Mouse (Mus musculus) urinary bladder, postnatal 36 days (tissue): ENCODE measurements around the gene Slc2a3.
"Not testable (repeated sequence)": the region's sequence is repeated elsewhere in the genome, so short reads cannot be mapped to it uniquely, and the experiment has no call there.

Experiments
- DNase-seq, 2 experiments: peaks; one replicate each; pipeline ENCODE4 v3.0.0; 2022; ENCODE audit warnings: low spot score in 2 of 2, mixed read lengths in 1 of 2

The Slc2a3 gene

DNA sequence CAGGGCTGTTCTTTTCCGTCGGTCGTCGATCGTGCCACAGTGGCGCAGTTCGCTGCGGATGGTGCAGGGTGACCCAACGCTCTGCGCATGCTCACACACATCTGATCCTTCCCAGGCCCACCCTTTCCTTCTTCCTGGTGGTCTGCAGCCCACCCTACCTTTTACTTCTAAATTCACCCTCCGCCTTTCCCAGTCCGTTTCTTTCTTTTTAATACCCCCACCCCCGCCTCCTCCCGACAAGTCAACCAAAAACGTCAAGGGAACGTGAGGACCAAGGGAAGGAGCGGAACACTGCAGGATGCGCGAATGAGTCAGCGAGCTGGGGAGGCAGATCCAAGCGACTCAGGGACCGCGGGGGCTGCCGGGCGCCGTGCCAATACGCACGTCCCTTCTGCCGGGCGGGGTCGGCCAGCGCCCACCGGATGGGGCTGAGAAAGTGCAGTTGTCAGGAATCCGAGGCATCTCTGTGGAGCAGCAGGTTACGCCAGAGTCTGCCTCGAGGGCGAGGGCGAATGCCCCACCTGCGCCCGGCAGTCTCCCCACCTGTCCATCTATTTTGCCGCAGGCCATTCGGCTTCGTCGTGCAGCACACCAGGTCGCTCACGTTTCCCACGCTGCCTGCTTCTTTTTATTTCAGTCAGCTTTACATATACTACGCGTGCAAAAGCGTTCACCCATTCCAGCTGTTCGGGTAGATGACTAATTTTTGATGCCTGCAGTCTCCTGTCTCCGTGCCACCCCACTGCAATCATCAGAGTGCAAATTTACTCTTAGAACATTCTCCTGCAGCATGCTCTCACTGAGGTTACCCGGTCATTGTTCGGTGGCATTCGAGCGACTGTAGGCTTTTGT is 36.8 kb downstream of the Slc2a3 start:
- no peak for DNase-seq

DNA sequence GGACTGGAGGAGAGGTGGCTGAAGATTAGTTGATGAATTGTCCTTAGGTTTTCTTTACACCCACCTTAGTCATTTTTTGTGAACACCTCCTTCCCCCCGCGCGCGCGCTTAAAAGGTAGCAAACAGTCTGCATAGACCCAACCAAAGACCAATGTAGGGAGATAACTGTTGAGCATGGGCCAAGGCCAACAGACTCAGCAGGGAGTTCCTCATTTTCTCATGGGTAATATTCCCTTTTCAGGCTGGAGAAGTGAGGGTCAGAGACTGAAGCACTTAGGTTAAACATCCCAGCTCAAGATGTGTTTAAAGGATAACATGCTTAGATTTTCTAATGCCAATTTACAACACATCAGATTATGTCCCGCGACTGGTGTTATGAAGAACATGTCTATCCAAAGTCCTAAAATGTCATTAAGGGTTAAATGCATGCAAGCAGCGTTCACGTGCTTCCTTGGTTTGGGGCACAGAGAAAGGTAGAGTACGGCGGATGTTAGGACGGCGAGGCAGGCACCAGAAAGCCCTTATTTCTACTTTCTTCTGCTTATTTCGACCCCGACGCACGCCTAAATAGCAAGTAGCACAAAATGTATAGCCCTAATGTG is 37.5 kb downstream of the Slc2a3 start:
- no peak for DNase-seq

DNA sequence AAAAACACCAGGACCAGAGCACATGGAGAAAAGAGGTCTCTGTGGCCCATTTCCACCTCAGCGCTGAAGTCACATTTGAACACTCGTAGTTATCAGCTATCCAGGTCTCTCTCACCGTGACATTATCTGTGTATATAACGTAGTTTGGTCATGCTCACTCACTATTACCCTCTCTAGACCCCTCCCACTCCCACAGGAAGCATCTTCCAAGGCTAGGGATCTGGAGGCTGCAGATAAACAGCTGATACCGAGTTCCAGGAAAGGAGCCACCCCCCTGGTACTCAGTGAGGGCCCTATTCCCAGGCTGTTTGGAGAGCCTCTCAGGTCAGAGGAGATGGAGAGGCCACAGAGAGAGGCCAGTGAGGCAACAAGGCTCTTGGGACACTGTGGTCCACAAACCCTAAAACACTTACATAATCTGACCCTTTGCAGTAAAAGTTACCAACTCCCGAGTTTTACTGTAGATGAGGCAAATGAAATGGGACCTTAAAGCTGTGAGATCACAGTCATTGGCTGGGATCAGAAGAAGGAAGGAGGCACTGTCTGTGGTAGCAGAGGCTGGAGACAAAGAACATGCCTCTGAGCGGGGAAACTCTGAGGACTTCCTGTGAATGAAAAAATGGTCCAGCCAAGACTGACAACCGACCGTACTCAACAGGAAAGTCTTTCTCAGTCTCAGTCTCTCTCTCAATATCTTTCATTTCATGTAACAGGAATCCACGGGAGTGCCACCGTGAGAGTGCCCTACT is 38.3 kb downstream of the Slc2a3 start:
- DNase-seq = no peak

DNA sequence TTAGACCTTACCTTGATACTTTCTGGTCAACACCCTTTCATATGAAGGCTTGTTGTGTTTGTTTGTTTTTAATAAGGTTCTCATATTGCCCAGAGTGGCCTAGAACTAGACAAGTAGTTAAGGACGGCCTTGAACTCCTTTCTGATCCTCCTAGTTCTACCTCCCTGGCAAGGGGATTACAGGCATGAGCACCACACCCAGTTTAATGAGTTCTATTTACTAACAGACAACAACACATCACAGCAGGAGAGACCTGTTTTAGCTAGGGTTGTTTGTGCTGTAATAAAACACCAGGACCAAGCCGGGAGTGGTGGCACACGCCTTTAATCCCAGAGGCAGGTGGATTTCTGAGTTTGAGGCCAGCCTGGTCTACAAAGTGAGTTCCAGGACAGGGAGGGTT is 39.0 kb downstream of the Slc2a3 start:
- no peak for DNase-seq

DNA sequence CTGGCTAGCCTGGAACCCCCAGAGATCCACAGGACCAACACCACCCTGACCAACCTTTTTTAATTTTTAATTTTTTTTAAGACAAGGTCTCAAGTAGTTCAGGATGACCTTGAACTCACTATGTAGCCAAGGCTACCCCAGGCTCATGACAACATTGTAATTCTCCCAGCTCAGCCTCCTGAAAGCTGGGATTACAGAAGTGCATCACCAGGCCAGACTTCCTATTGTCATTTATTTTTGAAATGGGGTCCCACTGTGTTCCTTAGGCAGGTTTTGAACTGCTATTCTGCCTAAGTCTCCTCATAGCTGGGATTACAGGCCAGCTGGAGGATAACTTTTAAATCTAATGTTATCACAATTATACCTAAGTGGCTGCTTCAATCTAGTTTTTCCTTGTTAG is 39.5 kb downstream of the Slc2a3 start:
- no peak for DNase-seq

DNA sequence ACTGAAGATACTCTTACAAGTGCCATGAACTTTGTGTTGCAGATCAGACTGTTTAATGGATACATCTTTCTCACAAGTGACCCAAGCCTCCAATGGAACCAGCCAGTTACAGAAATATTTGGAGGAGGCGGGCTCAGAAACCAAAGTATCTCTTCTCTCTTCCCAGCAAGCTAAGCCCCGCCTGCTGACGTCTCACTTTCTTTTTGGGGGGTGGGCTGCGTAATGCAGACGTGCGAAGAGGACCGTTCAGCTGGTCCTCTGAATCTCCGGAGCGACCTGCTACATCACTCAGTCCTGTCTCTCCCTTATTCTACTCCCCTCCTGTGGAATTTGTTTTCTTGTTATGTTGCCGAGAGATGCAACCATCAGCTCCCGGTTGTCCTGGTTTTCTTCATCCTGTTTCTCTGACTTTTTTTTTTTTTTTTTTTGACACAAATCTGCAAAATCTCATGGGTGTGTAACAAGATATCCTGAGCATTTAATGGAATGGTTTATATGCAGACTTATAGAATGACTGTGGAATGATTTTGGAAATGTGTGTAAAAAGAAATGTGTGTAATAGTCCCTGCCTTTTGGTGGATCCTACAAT is 40.3 kb downstream of the Slc2a3 start:
- DNase-seq = no peak

DNA sequence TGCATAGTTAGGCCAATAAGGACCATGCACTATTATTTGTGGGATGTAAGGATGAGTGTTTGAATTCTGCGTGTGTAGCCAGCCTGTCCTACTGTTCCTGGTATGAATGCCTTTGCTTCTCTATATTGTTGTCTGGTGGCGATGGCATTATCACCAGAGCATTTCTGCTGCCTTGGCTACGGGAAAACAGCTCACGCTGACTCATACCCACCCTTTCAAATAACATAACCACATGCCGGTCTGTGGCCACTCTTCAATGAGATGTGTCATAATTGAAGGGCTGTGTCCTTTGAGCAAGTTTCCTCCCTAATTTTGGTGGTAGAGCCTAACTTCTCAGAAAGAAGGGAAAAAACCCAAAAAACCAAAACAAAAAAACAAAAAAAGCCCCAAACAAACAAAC is 42.7 kb downstream of the Slc2a3 start:
- DNase-seq = no peak

DNA sequence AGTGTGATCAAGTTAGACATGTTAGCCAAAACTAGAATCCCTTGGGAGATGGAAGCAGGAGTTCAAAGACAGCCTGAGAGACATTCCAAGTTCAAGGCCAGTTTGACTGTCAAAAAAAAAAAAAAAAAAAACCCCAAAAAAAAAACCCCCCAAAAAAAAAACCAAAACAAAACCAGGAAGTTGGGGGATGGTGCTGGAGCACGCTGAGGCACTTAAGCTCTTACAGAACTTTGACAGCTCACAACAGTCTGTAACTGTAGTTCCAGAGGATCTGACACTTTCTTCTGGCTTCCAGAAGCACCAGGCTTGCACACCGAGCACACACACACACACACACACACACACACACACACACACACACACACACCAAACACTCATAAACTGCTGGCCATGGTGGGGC is 45.5 kb downstream of the Slc2a3 start:
- DNase-seq = no peak

DNA sequence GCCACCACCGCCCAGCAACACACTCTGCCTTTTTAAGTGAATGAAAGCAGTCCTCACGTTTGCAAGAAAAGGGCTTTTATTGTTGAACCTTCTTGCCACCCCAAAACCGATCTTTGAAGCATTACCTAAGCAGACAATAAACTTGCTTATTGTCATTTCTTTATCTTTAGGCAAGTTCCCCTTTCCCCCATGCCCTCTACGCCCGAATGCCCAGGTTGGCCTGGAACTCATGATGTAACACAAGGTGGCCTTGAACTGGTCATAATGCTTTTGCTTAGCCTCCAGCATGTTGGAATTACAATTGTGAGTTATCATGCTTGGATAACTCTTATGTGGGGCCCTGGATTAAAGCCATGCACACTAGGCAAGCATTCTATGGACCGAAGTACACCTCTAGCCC is 50.9 kb downstream of the Slc2a3 start:
- DNase-seq = no peak

DNA sequence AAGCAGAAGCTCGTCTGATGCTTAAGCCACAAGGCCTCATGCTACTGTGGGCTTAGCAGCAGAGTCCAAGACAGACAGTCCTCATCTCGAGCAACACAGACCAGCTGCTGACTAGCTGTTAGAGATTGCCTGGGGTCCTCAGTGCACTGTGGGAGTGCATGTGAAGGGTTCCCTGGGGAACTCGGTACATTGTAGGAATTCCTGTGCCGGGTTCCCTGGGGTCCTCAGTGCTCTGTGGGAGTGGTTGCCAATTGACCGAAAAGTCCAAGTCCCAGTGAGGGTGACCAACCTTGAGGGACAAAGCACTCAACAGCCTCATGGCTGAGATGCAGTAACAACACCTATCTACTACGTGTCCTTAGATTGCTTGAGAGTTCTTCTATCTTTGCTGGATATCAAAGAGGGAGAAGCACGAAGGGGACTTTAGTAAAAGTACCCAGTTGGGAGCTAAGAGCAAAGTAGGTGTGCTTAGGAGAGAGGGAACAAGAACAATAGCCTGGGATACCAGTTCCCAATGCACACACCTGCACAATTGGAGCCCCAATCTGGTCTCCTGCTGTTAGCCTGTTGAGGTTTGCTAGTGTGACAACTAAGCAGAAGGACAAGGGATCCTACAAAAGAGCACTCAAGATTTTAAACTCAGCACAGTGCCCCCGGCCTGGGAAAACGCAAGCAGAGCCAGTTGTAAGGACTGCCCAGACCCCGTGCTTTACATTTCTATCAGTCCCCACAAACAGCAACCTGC is 56.8 kb downstream of the Slc2a3 start:
- DNase-seq = no peak

DNA sequence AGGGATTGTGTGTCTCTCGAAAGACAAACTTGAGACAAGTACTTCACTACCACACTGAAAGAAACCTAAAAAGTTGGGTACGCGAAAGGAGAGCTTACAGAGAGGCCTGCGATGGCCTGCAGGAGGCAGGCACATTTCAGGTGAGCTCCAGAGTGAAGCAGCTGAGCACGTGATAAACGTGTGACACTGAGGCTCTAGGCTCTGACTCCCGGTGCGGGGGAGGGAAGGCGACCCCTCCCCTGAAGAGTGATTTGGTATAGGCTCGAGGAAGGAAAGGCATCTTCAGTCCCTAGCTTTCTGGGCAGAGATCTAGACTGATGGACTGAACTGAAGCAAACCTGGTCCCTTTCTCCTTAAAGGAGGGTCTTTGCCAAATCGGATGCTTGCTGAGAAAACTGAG is 58.1 kb downstream of the Slc2a3 start:
- no peak for DNase-seq

DNA sequence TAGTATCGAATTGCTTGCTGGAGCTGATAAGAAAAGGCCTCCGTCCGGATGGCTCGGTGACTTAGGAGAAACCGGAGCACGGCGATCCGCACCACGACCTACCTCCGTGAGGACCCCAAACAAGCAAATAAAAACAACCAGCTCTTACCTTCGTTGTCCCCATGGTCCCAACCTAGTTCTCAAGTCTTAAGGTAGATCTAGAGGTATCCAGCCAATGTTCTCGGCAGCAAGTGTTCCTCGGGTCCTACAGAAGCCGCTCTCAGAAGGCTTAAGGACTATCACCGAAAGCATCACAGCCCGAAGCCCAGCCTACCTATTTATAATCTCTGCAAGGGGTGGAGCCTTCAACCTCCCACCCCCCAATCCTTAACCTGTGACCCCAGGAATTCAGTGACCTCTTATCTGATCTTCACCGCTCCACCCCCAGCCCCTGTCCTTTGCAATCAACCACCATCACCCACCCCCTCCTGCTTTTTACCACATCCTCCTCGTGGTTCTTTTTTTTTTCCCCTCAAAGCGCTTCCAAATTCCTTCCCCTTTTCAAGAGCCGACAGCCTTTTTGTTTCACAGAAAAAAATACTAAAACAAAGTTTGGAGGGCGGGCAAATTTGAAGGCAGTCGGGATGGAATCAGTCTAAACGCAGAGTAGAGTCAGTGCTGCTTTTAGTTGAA is 59.1 kb downstream of the Slc2a3 start:
- no peak for DNase-seq

DNA sequence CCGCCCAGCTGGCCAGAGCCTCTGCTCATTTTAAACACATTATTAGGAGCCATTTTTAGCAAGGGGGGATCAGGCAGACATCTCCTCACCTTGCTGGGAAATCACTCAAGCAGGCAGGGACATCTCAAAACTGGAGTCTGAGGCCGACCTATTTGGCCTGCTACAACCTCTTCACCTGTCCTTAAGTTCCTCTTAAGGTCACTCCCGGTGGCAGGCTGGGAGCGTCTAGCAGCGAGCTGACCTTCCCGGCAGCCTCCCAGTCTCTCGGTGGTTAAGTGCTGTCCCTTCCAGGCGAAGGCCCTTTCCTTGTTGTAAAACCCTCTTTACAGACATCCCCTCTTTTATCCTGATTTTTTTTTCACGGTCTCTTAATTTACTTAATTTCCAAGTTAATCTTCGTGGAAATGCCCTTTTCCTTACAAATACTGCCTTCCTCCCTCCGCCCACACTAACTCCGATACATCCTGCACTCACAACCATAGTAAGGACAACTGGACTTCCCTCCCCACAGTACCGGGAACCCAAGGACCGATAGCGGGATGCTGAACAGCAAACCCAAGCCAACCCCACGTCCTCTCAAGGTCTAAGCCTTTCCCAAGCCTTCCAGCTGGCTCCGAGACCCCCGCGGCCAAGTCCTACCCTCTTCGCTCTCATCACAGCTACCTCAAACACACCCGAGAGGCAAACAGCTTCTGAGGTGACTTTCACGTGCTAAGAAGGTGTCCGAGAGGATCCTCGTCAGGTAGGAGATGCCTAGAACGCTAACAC is 59.8 kb downstream of the Slc2a3 start:
- no peak for DNase-seq

DNA sequence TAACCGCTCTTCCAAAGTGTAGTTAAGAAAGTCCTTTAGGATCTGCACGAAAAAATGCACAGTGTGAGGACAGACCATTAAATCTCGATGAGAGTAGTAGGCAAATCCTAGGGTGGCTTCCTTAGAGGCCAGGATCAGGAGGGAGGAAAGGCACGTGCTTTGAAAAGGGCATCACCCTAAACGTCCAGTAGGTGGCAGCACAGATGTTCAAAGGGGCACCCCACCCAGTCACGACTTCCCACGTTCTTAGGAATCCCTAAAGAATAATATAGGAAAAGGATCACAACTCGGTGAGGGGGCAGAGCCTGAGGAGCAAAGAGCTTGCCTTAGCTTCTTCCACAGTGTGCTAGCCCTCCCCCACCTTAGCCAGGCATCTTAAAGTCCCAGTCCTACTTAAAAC is 61.5 kb downstream of the Slc2a3 start:
- peak; percentile 46 to 57 for DNase-seq

DNA sequence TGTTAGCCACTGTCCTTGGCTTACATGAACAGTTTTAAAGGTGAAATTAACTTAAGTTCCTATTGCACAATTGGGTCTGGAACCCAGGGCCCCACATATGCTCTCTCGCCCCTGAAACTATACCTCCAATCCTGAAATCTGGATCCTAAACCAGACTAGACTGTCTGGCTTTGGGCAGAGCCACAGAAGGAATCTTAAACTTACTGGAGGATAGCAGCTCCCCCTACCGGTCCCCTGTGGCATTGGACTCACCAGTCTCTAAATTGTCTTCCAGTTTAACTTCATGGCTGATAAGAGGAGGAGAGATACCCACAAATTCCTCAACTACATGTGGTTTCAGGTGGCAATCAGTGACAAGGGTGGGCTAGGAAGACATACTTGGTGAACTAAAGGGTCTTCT is 81.5 kb downstream of the Slc2a3 start:
- DNase-seq = peak in 1 of 2 experiments; percentile 59

DNA sequence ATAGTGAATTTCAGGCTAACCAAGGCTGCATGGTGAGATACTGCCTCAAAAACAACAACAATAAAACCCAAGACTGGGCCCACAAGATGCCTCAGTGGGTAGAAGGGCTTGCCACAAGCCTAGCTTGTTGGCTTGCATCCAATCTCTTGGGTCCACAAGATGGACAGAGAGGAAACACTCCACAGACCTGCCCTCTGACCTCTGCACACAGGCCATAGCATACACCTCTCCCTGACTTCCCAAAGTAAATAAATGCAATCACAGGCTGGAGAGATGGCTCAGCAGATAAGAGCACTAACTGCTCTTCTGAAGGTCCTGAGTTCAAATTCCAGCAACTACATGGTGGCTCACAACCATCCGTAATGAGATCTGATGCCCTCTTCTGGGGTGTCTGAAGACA is 83.2 kb downstream of the Slc2a3 start:
- not testable (repeated sequence) for DNase-seq

DNA sequence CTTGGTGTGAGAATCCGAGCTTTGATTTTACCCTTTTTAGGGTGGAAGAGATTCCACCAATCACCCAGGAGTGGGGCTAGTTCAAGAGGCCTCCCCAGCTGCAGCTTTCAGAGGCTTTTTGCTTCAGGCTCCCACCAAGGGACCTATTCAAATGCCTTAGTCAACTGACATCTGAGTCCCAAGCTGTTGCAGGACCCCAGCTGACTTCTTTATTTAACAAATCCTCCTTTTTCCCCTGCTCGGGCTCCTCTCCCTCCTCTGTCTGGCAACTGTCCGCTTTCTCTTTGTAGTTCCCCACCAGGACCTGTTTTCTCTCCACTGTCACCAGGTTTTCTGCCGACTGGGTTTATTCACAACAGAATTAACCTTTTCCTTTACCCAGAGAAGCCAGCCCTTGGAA is 85.6 kb downstream of the Slc2a3 start:
- no peak for DNase-seq

DNA sequence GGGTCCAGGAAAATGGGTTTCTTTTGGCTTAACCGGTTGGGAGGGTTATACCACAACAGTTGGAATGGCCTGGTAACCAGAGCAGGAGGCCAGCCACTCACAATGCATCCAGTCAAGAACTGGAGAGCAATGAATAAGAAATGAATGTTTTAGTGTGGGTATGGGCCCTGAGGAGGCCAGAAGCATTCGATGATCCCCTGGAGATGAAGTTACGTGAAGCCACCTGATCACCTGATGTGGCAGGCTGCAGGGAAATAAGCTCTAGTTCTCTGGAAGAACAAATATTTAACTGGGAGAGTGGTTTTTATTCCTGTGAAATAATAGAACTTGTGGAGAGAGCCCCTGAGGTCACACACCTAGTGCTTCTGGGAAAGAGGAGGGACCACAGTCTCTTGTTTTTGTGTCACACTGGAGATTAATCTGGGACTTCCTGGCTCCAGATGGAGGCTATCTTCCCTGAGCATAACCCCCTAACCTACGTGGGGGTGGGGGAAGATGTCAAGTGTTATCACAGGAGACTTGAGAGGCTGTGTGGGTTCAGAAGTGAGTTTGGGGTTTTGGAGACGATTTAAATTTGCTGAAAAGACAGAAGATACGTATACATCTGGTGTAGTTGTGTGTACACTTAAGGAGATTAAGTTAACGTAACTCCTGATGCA is 86.6 kb downstream of the Slc2a3 start:
- no peak for DNase-seq

DNA sequence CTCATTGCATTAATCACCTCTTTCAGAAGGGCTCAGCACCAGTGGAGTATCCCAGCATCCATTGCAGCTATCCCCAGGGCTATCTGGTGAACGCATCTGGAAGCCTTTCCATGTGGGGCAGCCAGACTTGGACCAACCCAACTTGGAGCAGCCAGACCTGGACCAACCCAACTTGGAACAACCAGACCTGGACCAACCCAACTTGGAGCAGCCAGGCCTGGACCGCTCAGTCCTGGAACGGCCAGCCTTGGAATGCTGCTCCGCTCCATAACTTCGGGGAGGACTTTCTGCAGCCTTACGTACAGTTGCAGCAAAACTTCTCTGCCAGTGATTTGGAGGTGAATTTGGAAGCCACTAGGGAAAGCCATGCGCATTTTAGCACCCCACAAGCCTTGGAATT is 88.3 kb downstream of the Slc2a3 start:
- DNase-seq = peak in 1 of 2 experiments; percentile 21

DNA sequence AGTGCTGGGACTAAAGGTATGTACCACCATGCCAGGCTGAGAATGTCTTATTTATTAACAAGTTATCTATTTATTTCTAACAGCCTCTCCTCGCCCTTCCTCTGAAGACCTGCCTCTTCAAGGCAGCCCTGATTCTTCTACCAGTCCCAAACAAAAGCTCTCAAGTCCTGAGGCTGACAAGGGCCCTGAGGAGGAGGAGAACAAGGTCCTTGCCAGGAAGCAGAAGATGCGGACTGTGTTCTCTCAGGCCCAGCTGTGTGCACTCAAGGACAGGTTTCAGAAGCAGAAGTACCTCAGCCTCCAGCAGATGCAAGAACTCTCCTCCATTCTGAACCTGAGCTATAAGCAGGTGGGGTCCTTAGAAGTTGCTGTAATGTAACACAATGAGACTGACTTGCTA is 90.0 kb downstream of the Slc2a3 start:
- no peak for DNase-seq
